Mouse (Mus musculus) liver, embryonic 14.5 days (tissue): ENCODE measurements at regions not wholly inside any gene's neighbourhood (a gene's known extent, or its start where the extent isn't known, plus 50 kb on each side); places are given as distances from the start of the nearest gene placed in this dataset.

Experiments
- CTCF ChIP-seq: IDR thresholded peaks from 2 replicates; pipeline ENCODE4 v1.5.1; 2016; ENCODE audit warnings: antibody characterized with exemption, low read depth, control low read depth
- EP300 ChIP-seq: IDR thresholded peaks from 2 replicates; pipeline ENCODE4 v1.6.1; 2016; ENCODE audit warnings: antibody characterized with exemption, low read depth

DNA sequence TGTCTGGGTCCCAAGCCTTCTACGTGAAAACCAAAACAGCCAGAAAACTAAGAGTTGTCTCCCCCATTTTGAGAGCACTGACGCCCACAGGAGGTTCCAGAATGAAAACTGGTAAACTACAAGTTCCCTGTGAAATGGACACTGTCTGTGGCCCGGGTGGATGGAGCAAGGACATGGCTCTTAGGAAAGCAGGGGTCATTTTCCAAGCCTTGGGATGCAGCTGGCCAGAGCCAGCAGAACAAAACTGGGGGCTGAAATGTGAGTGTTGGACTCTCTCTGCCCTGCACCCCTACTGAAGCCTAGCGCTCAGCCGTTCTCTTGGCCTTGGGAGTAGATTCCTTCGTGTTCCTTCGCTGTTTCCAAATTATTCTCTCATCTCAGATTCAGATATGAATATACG is 184.7 kb upstream of the Dapk1 start:
- no peak for TF ChIP-seq EP300
- TF ChIP-seq CTCF = no peak
